Mouse (Mus musculus): ENCODE measurements around the gene Cdk5r1. TPM values are rescaled to one million over a fixed set of nuclear protein-coding genes. Genes with fewer than 3 reads are reported as not detected.

The Cdk5r1 gene
- polyA plus RNA-seq, 1 experiment from 2014 or later, result 2.0 TPM

DNA sequence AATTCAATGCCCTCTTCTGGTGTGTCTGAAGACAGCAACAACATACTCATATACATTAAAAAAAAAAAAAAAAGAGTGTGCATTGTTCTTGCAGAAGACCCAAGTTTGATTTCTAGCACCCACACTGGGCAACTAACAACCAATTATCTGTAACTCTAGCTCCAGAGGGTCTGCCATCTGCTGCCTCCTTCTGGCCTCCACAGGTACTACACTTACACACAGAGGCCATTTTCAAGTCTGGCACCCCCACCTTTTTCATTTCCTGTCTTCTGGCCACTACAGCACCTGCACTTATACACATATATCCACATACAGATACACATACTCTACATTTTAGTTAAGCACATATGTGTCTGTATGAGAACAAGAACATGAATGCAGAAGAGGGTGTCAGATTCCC lies 50.9 kb downstream of the Cdk5r1 start:
- Histone ChIP-seq H3K4me2 (replicated peaks; ENCODE audit: low read depth, low read length) (no peak overlapping the region), H3K4me3 (ENCODE audit: low read depth, low read length) (no peak overlapping the region), H3K27me3 (ENCODE audit: control insufficient read depth, insufficient read depth, low read length) (no peaks in the 10 kb centered on the region), H3K36me3 (ENCODE audit: control insufficient read depth, insufficient read depth, low read length) (no peaks in the 10 kb centered on the region), H3K27ac (ENCODE audit: low read length) (no peak overlapping the region), H3K9me3 (ENCODE audit: control insufficient read depth, low read depth, low read length) (no peaks in the 10 kb centered on the region), H3K9ac (replicated peaks; ENCODE audit: low read depth, low read length) (no peak overlapping the region), H3K4me1 (ENCODE audit: control insufficient read depth, insufficient read depth, low read length) (no peaks in the 10 kb centered on the region)
- ATAC-seq (ENCODE audit: insufficient number of reproducible peaks, insufficient read depth, low FRiP score, low read depth), result no peak

DNA sequence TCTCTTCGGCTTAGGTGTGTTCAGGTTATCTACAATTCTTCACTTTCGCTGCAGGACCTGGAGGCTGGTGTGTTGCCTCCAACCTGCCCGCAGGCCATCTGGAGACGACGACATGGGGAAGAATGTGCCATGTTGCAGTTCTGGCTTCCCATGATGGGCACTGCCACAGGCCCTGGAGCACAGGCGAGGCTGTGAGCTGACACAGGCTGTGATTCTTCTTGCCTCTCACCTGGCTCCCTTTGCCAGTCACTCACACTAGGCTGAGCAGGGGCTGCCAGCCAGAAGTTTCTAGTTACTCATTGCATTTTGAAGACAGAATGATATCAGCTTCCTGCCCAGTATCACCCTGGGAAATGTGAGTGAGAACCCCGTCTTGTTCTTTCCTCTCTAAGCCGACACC lies 52.3 kb downstream of the Cdk5r1 start:
- Histone ChIP-seq H3K36me3 (ENCODE audit: control insufficient read depth, insufficient read depth, low read length) (no peaks in the 10 kb centered on the region), H3K9me3 (ENCODE audit: control insufficient read depth, low read depth, low read length) (no peaks in the 10 kb centered on the region), H3K9ac (replicated peaks; ENCODE audit: low read depth, low read length) (no peak overlapping the region), H3K27me3 (ENCODE audit: control insufficient read depth, insufficient read depth, low read length) (no peaks in the 10 kb centered on the region), H3K4me1 (ENCODE audit: control insufficient read depth, insufficient read depth, low read length) (no peaks in the 10 kb centered on the region), H3K4me2 (replicated peaks; ENCODE audit: low read depth, low read length) (no peak overlapping the region), H3K27ac (ENCODE audit: low read length) (no peak overlapping the region), H3K4me3 (ENCODE audit: low read depth, low read length) (no peak overlapping the region)
- WGBS, result 86% methylated on average over 8 of the region's 8 CpGs
- no peak for ATAC-seq (ENCODE audit: insufficient number of reproducible peaks, insufficient read depth, low FRiP score, low read depth)

Other genes starting within 250 kb of the Cdk5r1 start
- gene Rhbdl3, start 176.1 kb upstream of the Cdk5r1 start, polyA plus RNA-seq (2014; fragmentation: Nextera tagmentation; extraction: Ambion mirVana), result 3.3 and 3.7 TPM in 2 replicates
- 22.2 and 23.0 TPM in 2 replicates for gene 5730455P16Rik, start 99.0 kb upstream of the Cdk5r1 start, polyA plus RNA-seq (2014; fragmentation: Nextera tagmentation; extraction: Ambion mirVana)
- gene Zfp207, start 93.7 kb upstream of the Cdk5r1 start, polyA plus RNA-seq (2014; fragmentation: Nextera tagmentation; extraction: Ambion mirVana), result 270 and 271 TPM in 2 replicates
- gene Psmd11, start 48.4 kb upstream of the Cdk5r1 start, polyA plus RNA-seq (2014; fragmentation: Nextera tagmentation; extraction: Ambion mirVana), result 278 and 324 TPM in 2 replicates

All from stomach, embryonic 14.5 days (tissue).